Mouse (Mus musculus): ENCODE measurements around the gene Acads.

Gene Acads

GRCm38 (mm10) chr5:115143552-115143951, 24.4 kb upstream of the Acads start:
- no peaks in the 10 kb centered on the region for H3K27me3 ChIP-seq (ENCODE audit: control insufficient read depth, insufficient read depth, low read length, poor library complexity, severe bottlenecking)
- peaks cover under 1% of the 10 kb centered on the region; the same call in 1 of the 2 replicates for H3K36me3 ChIP-seq (ENCODE audit: control insufficient read depth, insufficient read depth, low read length, poor library complexity, severe bottlenecking)

GRCm38 (mm10) chr5:115142166-115142697, 23.1 kb upstream of the Acads start:
- Histone ChIP-seq H3K36me3 (ENCODE audit: control insufficient read depth, insufficient read depth, low read length, poor library complexity, severe bottlenecking) (no peaks in the 10 kb centered on the region; the same call in 1 of the 2 replicates), H3K27me3 (ENCODE audit: control insufficient read depth, insufficient read depth, low read length, poor library complexity, severe bottlenecking) (no peaks in the 10 kb centered on the region)
- no peak for DNase-seq (ENCODE audit: low read depth, low spot score)

More at GRCm38 (mm10) chr5:115143552-115143951, 24.4 kb upstream of the Acads start:
- DNase-seq (ENCODE audit: low read depth, low spot score) = no peak

GRCm38 (mm10) chr5:115140726-115141125, 21.6 kb upstream of the Acads start:
- no peaks in the 10 kb centered on the region for H3K27me3 ChIP-seq (ENCODE audit: control insufficient read depth, insufficient read depth, low read length, poor library complexity, severe bottlenecking)

DNA sequence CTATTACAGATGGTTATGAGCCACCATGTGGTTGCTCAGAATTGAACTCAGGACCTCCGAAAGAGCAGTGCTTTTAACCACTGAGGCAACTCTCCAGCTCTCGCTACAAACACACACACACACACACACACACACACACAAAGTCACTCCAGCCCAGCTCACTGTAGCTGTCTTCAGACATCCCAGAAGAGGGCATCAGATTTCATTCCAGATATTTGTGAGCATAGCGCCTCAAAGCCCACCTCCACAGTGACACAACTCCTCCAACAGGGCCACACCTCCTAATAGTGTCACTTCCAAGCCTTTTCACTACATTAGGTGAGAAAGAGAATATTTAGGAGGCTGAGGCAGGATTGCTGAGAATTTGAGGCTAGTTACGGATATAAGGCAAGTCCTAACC, 20.0 kb upstream of the Acads start:
- DNase-seq (ENCODE audit: low read depth, low spot score) = no peak
- Histone ChIP-seq H3K36me3 (ENCODE audit: control insufficient read depth, insufficient read depth, low read length, poor library complexity, severe bottlenecking) (no peaks in the 10 kb centered on the region), H3K27me3 (ENCODE audit: control insufficient read depth, insufficient read depth, low read length, poor library complexity, severe bottlenecking) (no peaks in the 10 kb centered on the region)

More at GRCm38 (mm10) chr5:115140726-115141125, 21.6 kb upstream of the Acads start:
- DNase-seq (ENCODE audit: low read depth, low spot score) = no peak
- H3K36me3 ChIP-seq (ENCODE audit: control insufficient read depth, insufficient read depth, low read length, poor library complexity, severe bottlenecking) = no peaks in the 10 kb centered on the region

DNA sequence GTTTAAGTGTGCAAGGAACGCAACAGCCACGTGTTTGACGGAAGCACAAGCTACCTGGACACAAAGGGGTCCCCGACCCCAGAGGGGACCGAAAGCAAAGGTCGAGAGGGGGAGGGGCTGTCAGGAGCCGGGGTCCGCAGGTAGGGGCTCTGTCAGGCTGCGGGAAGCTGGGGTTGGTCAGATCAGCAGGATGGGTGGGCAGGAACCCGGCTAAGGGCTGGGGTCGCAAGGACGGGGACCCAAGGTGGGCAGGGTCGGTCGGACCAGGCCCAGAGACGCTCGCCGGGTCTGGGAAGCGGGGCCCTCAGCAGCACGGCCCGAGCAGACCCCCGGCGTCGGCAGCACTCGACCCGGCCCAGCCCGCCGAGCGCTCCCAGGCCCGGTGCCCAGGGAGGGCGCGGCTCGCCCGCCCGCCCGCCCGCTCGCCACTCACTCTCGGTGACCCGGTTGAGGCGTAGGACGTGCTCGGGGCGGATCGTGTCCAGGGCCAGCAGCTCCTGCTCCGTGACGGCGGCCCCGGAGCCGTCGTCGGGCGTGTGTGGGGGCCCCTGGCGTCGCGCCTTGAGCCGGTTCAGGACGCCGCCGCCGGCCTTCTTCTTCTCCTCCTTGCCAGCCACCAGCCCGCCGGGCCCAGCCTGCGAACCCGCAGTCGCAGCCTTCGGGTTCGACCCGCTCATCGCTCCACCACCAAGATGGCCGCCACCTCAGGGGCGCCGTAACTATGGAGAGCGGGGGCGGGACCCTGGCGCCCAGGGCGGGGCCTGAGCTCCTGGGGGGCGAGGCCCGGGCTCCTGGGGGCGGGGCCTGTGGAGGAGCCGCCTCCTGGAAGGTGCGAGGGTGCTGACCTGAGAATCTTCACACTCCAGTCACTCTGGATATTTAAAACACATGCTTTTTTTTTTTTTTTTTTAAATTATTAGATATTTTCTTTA, 15.4 kb upstream of the Acads start, which contains the start of gene Unc119b:
Gene Unc119b (minus strand): TSS at position 742 of the 932 bp plus-strand sequence.
- Histone ChIP-seq H3K36me3 (ENCODE audit: control insufficient read depth, insufficient read depth, low read length, poor library complexity, severe bottlenecking) (no peaks in the 10 kb centered on the region), H3K27me3 (ENCODE audit: control insufficient read depth, insufficient read depth, low read length, poor library complexity, severe bottlenecking) (no peaks in the 10 kb centered on the region)
- peak; percentile 91 for DNase-seq (ENCODE audit: low read depth, low spot score)

- DNase-seq (ENCODE audit: low read depth, low spot score) = peak; percentile 41
- Histone ChIP-seq H3K27me3 (ENCODE audit: control insufficient read depth, insufficient read depth, low read length, poor library complexity, severe bottlenecking) (no peaks in the 10 kb centered on the region), H3K36me3 (ENCODE audit: control insufficient read depth, insufficient read depth, low read length, poor library complexity, severe bottlenecking) (no peaks in the 10 kb centered on the region)
These were observed 14.4 kb upstream of the Acads start for GRCm38 (mm10) chr5:115133358-115134066.

DNA sequence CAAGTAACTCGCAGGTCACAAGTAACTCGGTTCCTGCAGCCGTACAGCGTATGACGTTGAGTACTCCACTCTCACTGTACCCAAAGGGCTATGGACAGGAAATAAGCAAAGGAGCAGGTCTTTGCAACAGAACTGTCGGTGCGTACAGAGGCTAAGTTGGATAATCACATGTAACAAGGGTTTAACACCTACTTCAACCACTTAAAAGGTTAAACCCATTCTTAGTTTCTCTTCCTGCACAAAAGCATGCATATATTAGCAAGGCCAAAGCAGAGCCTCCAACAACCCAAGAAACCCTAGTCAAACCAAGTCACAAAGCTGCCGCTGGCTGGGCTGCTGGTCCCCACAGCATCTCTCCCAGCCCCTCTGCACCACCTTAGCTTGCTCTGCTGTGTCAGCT, 13.3 kb upstream of the Acads start:
- H3K27me3 ChIP-seq (ENCODE audit: control insufficient read depth, insufficient read depth, low read length, poor library complexity, severe bottlenecking) = no peaks in the 10 kb centered on the region
- peak; percentile 53 for DNase-seq (ENCODE audit: low read depth, low spot score)
- H3K36me3 ChIP-seq (ENCODE audit: control insufficient read depth, insufficient read depth, low read length, poor library complexity, severe bottlenecking) = peaks cover 2% of the 10 kb centered on the region

DNA sequence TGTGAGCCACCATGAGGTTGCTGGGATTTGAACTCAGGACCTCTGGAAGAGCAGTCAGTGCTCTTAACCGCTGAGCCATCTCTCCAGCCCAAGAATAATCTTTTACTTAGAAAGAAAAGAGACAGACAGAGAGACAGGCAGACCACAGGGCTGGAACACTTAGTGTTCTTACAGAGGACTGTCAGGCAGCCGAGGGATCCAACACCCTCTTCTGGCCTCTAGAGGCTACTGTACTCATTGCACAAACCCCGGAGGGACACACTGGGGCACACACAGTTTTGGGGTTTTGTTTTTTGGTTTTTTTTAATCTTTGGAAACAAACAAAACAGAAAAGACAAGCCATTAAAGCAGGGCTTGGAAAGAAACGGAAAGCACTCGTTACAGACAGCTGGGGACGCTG, 10.2 kb upstream of the Acads start:
- Histone ChIP-seq H3K27me3 (ENCODE audit: control insufficient read depth, insufficient read depth, low read length, poor library complexity, severe bottlenecking) (no peaks in the 10 kb centered on the region), H3K36me3 (ENCODE audit: control insufficient read depth, insufficient read depth, low read length, poor library complexity, severe bottlenecking) (peaks cover 9% of the 10 kb centered on the region)
- no peak for DNase-seq (ENCODE audit: low read depth, low spot score)

GRCm38 (mm10) chr5:115127421-115128179, 8.5 kb upstream of the Acads start:
- DNase-seq (ENCODE audit: low read depth, low spot score) = no peak
- Histone ChIP-seq H3K36me3 (ENCODE audit: control insufficient read depth, insufficient read depth, low read length, poor library complexity, severe bottlenecking) (peaks cover 10% of the 10 kb centered on the region), H3K27me3 (ENCODE audit: control insufficient read depth, insufficient read depth, low read length, poor library complexity, severe bottlenecking) (no peaks in the 10 kb centered on the region)

- Histone ChIP-seq H3K27me3 (ENCODE audit: control insufficient read depth, insufficient read depth, low read length, poor library complexity, severe bottlenecking) (no peaks in the 10 kb centered on the region), H3K36me3 (ENCODE audit: control insufficient read depth, insufficient read depth, low read length, poor library complexity, severe bottlenecking) (peaks cover 10% of the 10 kb centered on the region)
- peak; percentile 43 for DNase-seq (ENCODE audit: low read depth, low spot score)
These were observed 7.6 kb upstream of the Acads start for GRCm38 (mm10) chr5:115126578-115127312.

DNA sequence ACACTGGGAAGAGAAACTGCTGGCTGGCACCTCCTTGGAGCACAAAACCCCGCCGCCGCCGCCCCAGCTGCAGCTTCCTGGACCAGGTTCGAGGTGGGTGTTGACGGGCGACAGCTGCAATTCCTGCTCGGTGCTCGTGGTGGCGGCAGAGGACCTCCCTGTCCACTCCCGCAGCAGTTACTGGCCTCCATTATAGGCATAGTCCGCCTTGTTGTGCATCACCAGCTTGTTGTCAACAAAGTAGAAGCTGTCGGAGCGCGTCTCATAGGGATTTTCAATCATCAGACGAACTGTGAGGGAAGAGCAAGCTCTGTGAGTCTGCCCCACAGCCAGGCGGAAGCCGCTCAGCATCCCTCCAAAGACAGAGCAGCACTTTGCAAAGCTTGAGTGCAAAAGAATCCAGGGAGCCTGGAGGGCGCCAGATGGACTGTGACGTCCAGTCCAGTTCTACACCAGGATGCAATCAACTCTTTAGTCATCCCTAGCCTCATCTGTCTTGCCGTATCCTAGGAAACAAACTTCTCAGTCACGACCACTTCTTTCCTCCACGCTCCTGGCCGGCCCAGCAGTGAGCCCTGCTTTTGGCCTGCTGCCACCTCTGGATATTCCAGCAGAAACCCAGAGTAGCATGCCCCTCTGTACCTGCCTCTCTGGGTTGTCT, 6.2 kb upstream of the Acads start:
- DNase-seq (ENCODE audit: low read depth, low spot score) = peak; percentile 89
- H3K27me3 ChIP-seq (ENCODE audit: control insufficient read depth, insufficient read depth, low read length, poor library complexity, severe bottlenecking) = no peaks in the 10 kb centered on the region
- H3K36me3 ChIP-seq (ENCODE audit: control insufficient read depth, insufficient read depth, low read length, poor library complexity, severe bottlenecking) = peaks cover 10% of the 10 kb centered on the region

DNA sequence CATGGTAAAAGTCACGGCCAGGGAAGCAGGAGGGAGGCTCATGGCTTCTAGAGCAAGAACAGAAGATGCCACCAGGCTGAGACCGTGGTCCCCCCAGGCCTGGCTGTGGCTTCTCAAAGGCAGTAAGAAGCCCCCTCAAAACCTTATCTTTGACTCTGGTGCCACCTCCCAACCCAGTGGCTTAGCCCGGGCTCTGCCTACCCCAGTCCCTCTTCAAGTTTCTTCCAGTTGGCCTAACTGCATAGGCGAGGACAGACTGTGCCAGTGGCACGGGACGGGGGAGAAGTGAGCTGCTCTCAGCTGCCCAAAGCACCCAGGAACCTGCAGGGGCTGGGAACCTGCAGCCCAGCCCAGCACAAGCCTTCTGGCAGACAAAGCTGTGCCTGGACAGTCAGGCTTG, 5.5 kb upstream of the Acads start:
- H3K36me3 ChIP-seq (ENCODE audit: control insufficient read depth, insufficient read depth, low read length, poor library complexity, severe bottlenecking) = peaks cover 10% of the 10 kb centered on the region
- no peak for DNase-seq (ENCODE audit: low read depth, low spot score)
- no peaks in the 10 kb centered on the region for H3K27me3 ChIP-seq (ENCODE audit: control insufficient read depth, insufficient read depth, low read length, poor library complexity, severe bottlenecking)

DNA sequence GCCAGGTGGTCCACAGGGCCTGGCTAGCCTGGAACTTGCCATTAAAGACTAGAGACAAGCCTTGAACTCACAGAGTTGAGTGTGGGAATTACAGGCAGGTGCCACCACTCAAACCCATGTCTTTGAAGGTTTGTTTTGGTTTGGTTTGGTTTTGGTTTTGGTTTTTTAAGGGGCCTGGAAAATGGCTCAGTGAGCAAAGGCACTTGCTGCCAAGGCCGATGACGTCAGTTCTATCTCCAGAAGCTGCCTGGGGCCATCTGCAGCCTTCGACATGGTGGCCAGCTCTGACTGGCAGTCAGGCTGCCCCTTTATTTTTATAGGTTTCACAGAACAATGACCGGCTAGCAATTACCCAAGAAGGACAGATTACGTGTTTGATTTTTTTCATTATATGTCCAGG, 1.8 kb upstream of the Acads start:
- DNase-seq (ENCODE audit: low read depth, low spot score) = no peak
- Histone ChIP-seq H3K27me3 (ENCODE audit: control insufficient read depth, insufficient read depth, low read length, poor library complexity, severe bottlenecking) (no peaks in the 10 kb centered on the region), H3K36me3 (ENCODE audit: control insufficient read depth, insufficient read depth, low read length, poor library complexity, severe bottlenecking) (0 out of 2 replicates have a peak, but pooled peaks cover 1% of the 10 kb centered on the region)

All from splenic B cell, adult 2 months (primary cell).